Mouse (Mus musculus): Measurements from ENCODE around the gene Ano6.

DNA sequence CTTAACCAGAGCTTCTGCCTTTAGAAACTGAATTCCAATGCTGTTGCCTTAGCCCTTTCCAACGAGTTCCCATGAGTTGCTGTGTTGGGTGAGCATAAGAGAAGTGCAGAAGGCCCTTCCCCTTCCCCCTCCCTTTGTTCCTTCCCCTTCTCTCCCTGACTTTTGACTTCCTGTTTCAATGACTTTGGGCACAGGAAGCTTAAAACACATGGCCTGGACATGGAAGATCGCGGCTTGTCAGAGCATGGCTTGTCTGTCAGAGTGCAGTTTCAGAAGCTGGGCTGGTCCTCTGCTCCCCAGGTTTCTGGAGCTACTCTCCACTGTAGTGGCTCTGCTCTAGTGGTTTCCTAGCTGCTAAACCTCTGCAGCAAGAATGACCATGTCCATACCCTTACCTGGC lies 17.3 kb downstream of the Ano6 start:
- TF ChIP-seq CTCF (IDR thresholded peaks at IDR 0.05) (no peak), EP300 (IDR thresholded peaks at IDR 0.05) (no peak)
